Mouse (Mus musculus) lung, postnatal 0 days (tissue): Measurements from ENCODE around the gene Pcsk7. TPM values are rescaled to one million over a fixed set of nuclear protein-coding genes. Genes with fewer than 3 reads are reported as not detected.
A peak's percentile ranks its signal among the peaks of the same experiment; 100 is the strongest.

Experiments used
- ATAC-seq: fragments of 200-750 bp; cut with Nextera tagmentation; 2 replicates; pipeline ENCODE4 v1.8.0; 2017; ENCODE audit warnings: moderate library complexity
- DNase-seq: peaks from one replicate; pipeline ENCODE4 v3.0.0-alpha.2; 2016; ENCODE audit warnings: low spot score
- H3K27ac ChIP-seq: fragments of 300-500 bp; sonication (generic); 2 replicates; pipeline ENCODE4 v1.5.1; 2014; ENCODE audit warnings: antibody characterized with exemption, mild to moderate bottlenecking, low read length, mixed read lengths
- H3K27me3 ChIP-seq: fragments of 300-500 bp; sonication (generic); replicated peaks from 2 replicates; pipeline ENCODE4 v1.6.1; 2014; ENCODE audit warnings: low read length, mixed read lengths; ENCODE audit not compliant: insufficient read depth
- H3K36me3 ChIP-seq: fragments of 300-500 bp; sonication (generic); 2 replicates; pipeline ENCODE4 v1.6.1; 2014; ENCODE audit warnings: low read length, mixed read lengths; ENCODE audit not compliant: insufficient read depth
- H3K4me1 ChIP-seq: fragments of 300-500 bp; sonication (generic); 2 replicates; pipeline ENCODE4 v1.6.1; 2014; ENCODE audit warnings: antibody characterized with exemption, low read depth, low read length, mixed read lengths; ENCODE audit not compliant: insufficient read depth
- H3K4me2 ChIP-seq: fragments of 300-500 bp; sonication (generic); replicated peaks from 2 replicates; pipeline ENCODE4 v1.6.1; 2014; ENCODE audit warnings: low read depth, mild to moderate bottlenecking, low read length, moderate library complexity, mixed read lengths
- H3K4me3 ChIP-seq: fragments of 300-500 bp; sonication (generic); 2 replicates; pipeline ENCODE4 v1.5.1; 2014; ENCODE audit warnings: low read depth, low read length
- H3K9ac ChIP-seq: fragments of 300-500 bp; sonication (generic); replicated peaks from 2 replicates; pipeline ENCODE4 v1.6.1; 2014; ENCODE audit warnings: low read depth, mild to moderate bottlenecking
- H3K9me3 ChIP-seq: fragments of 300-500 bp; sonication (generic); 2 replicates; pipeline ENCODE4 v1.6.1; 2016; ENCODE audit warnings: low read length, mixed read lengths
- CTCF ChIP-seq: IDR thresholded peaks from 2 replicates; pipeline ENCODE4 v1.5.1; 2016; ENCODE audit warnings: antibody characterized with exemption, mild to moderate bottlenecking
- EP300 ChIP-seq: IDR thresholded peaks from 2 replicates; pipeline ENCODE4 v1.6.1; 2016; ENCODE audit warnings: antibody characterized with exemption, mild to moderate bottlenecking, control low read depth
- WGBS: fragments of 180-500 bp; shearing (Covaris S2); extraction: QIAGEN DNeasy Blood & Tissue Kit; methylation state at CpG from one replicate; pipeline ENCODE4 v1.1.7; 2014; 5-methylcytosine and 5-hydroxymethylcytosine counted together
- polyA plus RNA-seq: library from polyadenylated mRNA; unstranded; fragments of >200 nt; fragmentation: Nextera tagmentation; extraction: Ambion mirVana; gene quantifications from 2 replicates; pipeline ENCODE4 v1.2.1, GENCODE M21; 2015

Gene Pcsk7
- polyA plus RNA-seq: 21.1 and 22.3 TPM in 2 replicates

GRCm38 (mm10) chr9:45906355-45907077 is at the start of gene Pcsk7, which contains the start of gene Rnf214:
Gene Pcsk7 (plus strand): TSS chr9:45906497.
Gene Rnf214 (minus strand): TSS chr9:45906911.
- peaks cover 8% of the 10 kb centered on the region; the same call in 1 of the 2 replicates for H3K4me1 ChIP-seq
- H3K4me2 ChIP-seq: peak within 1 kb of the TSS; percentile 84
- TF ChIP-seq CTCF (peak; percentile 86), EP300 (no peak)
- peak; percentile 95 for ATAC-seq
- peak within 1 kb of the TSS; percentile 98 for H3K9ac ChIP-seq
- no peaks in the 10 kb centered on the region for H3K9me3 ChIP-seq
- H3K27ac ChIP-seq: peak within 1 kb of the TSS; percentile 99
- H3K36me3 ChIP-seq: 0 out of 2 replicates have a peak, but pooled peaks cover 16% of the 10 kb centered on the region
- no peaks in the 10 kb centered on the region for H3K27me3 ChIP-seq
- under 1% methylated on average over 57 of the region's 80 CpGs for WGBS
- DNase-seq: peak; percentile 95
- H3K4me3 ChIP-seq: peak within 1 kb of the TSS; percentile 79

GRCm38 (mm10) chr9:45859364-45859763 is 46.9 kb upstream of the Pcsk7 start:
- Histone ChIP-seq H3K9ac (no peak overlapping the region), H3K4me2 (no peak overlapping the region), H3K27me3 (no peaks in the 10 kb centered on the region), H3K36me3 (peaks cover 42% of the 10 kb centered on the region), H3K27ac (no peak overlapping the region), H3K9me3 (no peaks in the 10 kb centered on the region), H3K4me3 (no peak overlapping the region), H3K4me1 (no peaks in the 10 kb centered on the region)
- DNase-seq (no peak), ATAC-seq (no peak)
- 90% methylated on average over 10 of the region's 10 CpGs for WGBS
- TF ChIP-seq EP300 (no peak), CTCF (no peak)

GRCm38 (mm10) chr9:45861813-45862212 is 44.5 kb upstream of the Pcsk7 start:
- no peak overlapping the region for H3K4me2 ChIP-seq
- no peaks in the 10 kb centered on the region for H3K27me3 ChIP-seq
- H3K4me1 ChIP-seq: no peaks in the 10 kb centered on the region
- H3K36me3 ChIP-seq: peaks cover 52% of the 10 kb centered on the region
- H3K4me3 ChIP-seq: no peak overlapping the region
- TF ChIP-seq EP300 (no peak), CTCF (no peak)
- DNase-seq (no peak), ATAC-seq (no peak)
- no peaks in the 10 kb centered on the region for H3K9me3 ChIP-seq
- 87% methylated on average over 7 of the region's 7 CpGs for WGBS
- no peak overlapping the region for H3K27ac ChIP-seq
- no peak overlapping the region for H3K9ac ChIP-seq

GRCm38 (mm10) chr9:45869181-45869580 is 37.1 kb upstream of the Pcsk7 start:
- WGBS: 89% methylated on average over 3 of the region's 3 CpGs

GRCm38 (mm10) chr9:45870265-45870664 is 36.0 kb upstream of the Pcsk7 start:
- no peaks in the 10 kb centered on the region for H3K9me3 ChIP-seq
- TF ChIP-seq EP300 (no peak), CTCF (no peak)
- DNase-seq: no peak
- no peak overlapping the region for H3K4me2 ChIP-seq
- H3K36me3 ChIP-seq: peaks cover 17% of the 10 kb centered on the region
- H3K4me3 ChIP-seq: no peak overlapping the region
- no peaks in the 10 kb centered on the region for H3K27me3 ChIP-seq
- no peaks in the 10 kb centered on the region for H3K4me1 ChIP-seq
- 64% methylated on average over 3 of the region's 3 CpGs for WGBS
- no peak overlapping the region for H3K27ac ChIP-seq
- ATAC-seq: no peak
- H3K9ac ChIP-seq: no peak overlapping the region

More at GRCm38 (mm10) chr9:45869181-45869580, 37.1 kb upstream of the Pcsk7 start:
- DNase-seq (no peak), ATAC-seq (no peak)
- no peaks in the 10 kb centered on the region for H3K4me1 ChIP-seq
- no peak overlapping the region for H3K4me3 ChIP-seq
- peaks cover 24% of the 10 kb centered on the region for H3K36me3 ChIP-seq
- no peak overlapping the region for H3K27ac ChIP-seq
- H3K4me2 ChIP-seq: no peak overlapping the region
- no peaks in the 10 kb centered on the region for H3K27me3 ChIP-seq
- TF ChIP-seq EP300: no peak
- TF ChIP-seq CTCF: no peak
- H3K9ac ChIP-seq: no peak overlapping the region
- H3K9me3 ChIP-seq: no peaks in the 10 kb centered on the region

- no peaks in the 10 kb centered on the region for H3K9me3 ChIP-seq
- H3K27ac ChIP-seq: no peak overlapping the region
- DNase-seq (peak; percentile 91), ATAC-seq (peak; percentile 54)
- no peak overlapping the region for H3K4me3 ChIP-seq
- H3K27me3 ChIP-seq: no peaks in the 10 kb centered on the region
- 44% methylated on average over 2 of the region's 2 CpGs for WGBS
- H3K4me1 ChIP-seq: no peaks in the 10 kb centered on the region
- no peak overlapping the region for H3K9ac ChIP-seq
- peaks cover 9% of the 10 kb centered on the region; the same call in 1 of the 2 replicates for H3K36me3 ChIP-seq
- TF ChIP-seq CTCF (peak; percentile 54), EP300 (no peak)
- no peak overlapping the region for H3K4me2 ChIP-seq
Measured at GRCm38 (mm10) chr9:45877928-45878327, 28.4 kb upstream of the Pcsk7 start.
